Mouse (Mus musculus): ENCODE data around the gene Gusb.

GRCm38 (mm10) chr5:129968417-129968816 is 34.4 kb downstream of the Gusb start:
- TF ChIP-seq POLR2A (IDR thresholded peaks at IDR 0.05; ENCODE audit: borderline replicate concordance, insufficient read depth, low read length) (no peak), CTCF (IDR thresholded peaks at IDR 0.05; ENCODE audit: borderline replicate concordance, insufficient read depth, low read depth, low read length) (no peak)

All from cerebellum, adult 2 months (tissue).